Mouse (Mus musculus) kidney, adult 8-10 months (tissue): Measurements from ENCODE around the gene Ms4a2.

Source experiments
- DNase-seq, 2 experiments: peaks; one replicate each; pipeline ENCODE4 v3.0.0; 2022

Gene Ms4a2

GRCm38 (mm10) chr19:11574965-11575364, 48.6 kb downstream of the Ms4a2 start:
- peak in 1 of 2 experiments; percentile 15 for DNase-seq
